9 mouse cellular contexts compared by ENCODE assay signal in genomic region chr13:78426306-78426921, GRCm38 (mm10).
DNase-seq lines count a peak whose midpoint lies in the region; ATAC-seq and TF ChIP-seq lines count a peak whose summit lies in the region.
"Had no signal": no experiment of that assay in that cellular context is flagged by ENCODE, and none has a peak within 500 bp of the region (broad histone marks: within the 10 kb centered on the region; RNA-seq: fewer than 3 reads in every experiment).

No protein-coding gene starts in this region.

- H3K27ac ChIP-seq in kidney, postnatal 0 days = no peak overlapping the region
- peak overlapping the region; percentile 20; the same call in 1 of the 2 replicates for H3K27ac ChIP-seq in embryonic facial prominence, embryonic 12.5 days
- peak overlapping the region; percentile 86 for H3K27ac ChIP-seq in forebrain, embryonic 15.5 days (replicated peaks)
- no peak overlapping the region for H3K27ac ChIP-seq in midbrain, embryonic 11.5 days (ENCODE audit: low read depth, low read length)
- H3K27ac ChIP-seq: liver, embryonic 14.5 days had no signal

- whole genome bisulfite sequencing in kidney, postnatal 0 days = 42% methylated on average over 8 of the region's 8 CpGs
- 17% methylated on average over 8 of the region's 8 CpGs for WGBS in embryonic facial prominence, embryonic 12.5 days
- WGBS in forebrain, embryonic 15.5 days = 24% methylated on average over 8 of the region's 8 CpGs
- WGBS in midbrain, embryonic 11.5 days = 41% methylated on average over 8 of the region's 8 CpGs

- no peak overlapping the region for H3K4me3 ChIP-seq in kidney, postnatal 0 days (replicated peaks; ENCODE audit: low read depth, low read length)
- H3K4me3 ChIP-seq in embryonic facial prominence, embryonic 12.5 days = no peak overlapping the region
- H3K4me3 ChIP-seq in forebrain, embryonic 15.5 days = no peak overlapping the region
- H3K4me3 ChIP-seq in midbrain, embryonic 11.5 days (ENCODE audit: low read depth, low read length) = no peak overlapping the region

- no peak for ATAC-seq in kidney, postnatal 0 days (replicated peaks; ENCODE audit: low FRiP score, low read depth)
- ATAC-seq in embryonic facial prominence, embryonic 12.5 days (ENCODE audit: insufficient number of reproducible peaks, insufficient read depth, low FRiP score, low TSS enrichment) = no peak
- ATAC-seq in forebrain, embryonic 15.5 days (replicated peaks) = no peak
- no peak for ATAC-seq in midbrain, embryonic 11.5 days (ENCODE audit: low FRiP score)

- H3K27me3 ChIP-seq in kidney, postnatal 0 days (ENCODE audit: insufficient read depth, low read length) = no peaks in the 10 kb centered on the region
- no peaks in the 10 kb centered on the region for H3K27me3 ChIP-seq in embryonic facial prominence, embryonic 12.5 days
- H3K27me3 ChIP-seq in forebrain, embryonic 15.5 days = no peaks in the 10 kb centered on the region
- no peaks in the 10 kb centered on the region; the same call in 1 of the 2 replicates for H3K27me3 ChIP-seq in midbrain, embryonic 11.5 days (ENCODE audit: control insufficient read depth, insufficient read depth, low read length)

- H3K9ac ChIP-seq in kidney, postnatal 0 days (ENCODE audit: low read depth, low read length) = no peak overlapping the region
- H3K9ac ChIP-seq in embryonic facial prominence, embryonic 12.5 days = no peak overlapping the region
- 0 out of 2 replicates have a peak overlapping the region, but pooled peaks have one; percentile 20 for H3K9ac ChIP-seq in forebrain, embryonic 15.5 days (replicated peaks)
- H3K9ac ChIP-seq in midbrain, embryonic 11.5 days (ENCODE audit: low read length) = no peak overlapping the region
- H3K9ac ChIP-seq: liver, embryonic 14.5 days had no signal

- TF ChIP-seq CTCF in kidney, postnatal 0 days (IDR thresholded peaks at IDR 0.05; ENCODE audit: low read depth) = no peak

- H3K36me3 ChIP-seq in kidney, postnatal 0 days (ENCODE audit: insufficient read depth, low read length) = no peaks in the 10 kb centered on the region
- H3K36me3 ChIP-seq in embryonic facial prominence, embryonic 12.5 days = no peaks in the 10 kb centered on the region
- no peaks in the 10 kb centered on the region for H3K36me3 ChIP-seq in forebrain, embryonic 15.5 days
- no peaks in the 10 kb centered on the region for H3K36me3 ChIP-seq in midbrain, embryonic 11.5 days (ENCODE audit: control insufficient read depth, insufficient read depth, low read length)

- peak; percentile 34 for DNase-seq in kidney, postnatal 0 days (ENCODE audit: low spot score)
- DNase-seq in kidney, adult 18-20 months = no peak
- DNase-seq in midbrain, embryonic 11.5 days (ENCODE audit: low spot score, missing footprints) = peak; percentile 89
- no peak for DNase-seq in MN1 (ENCODE audit: low spot score)
- DNase-seq in frontal cortex, postnatal 25 days (ENCODE audit: low spot score in 2 of 2) = no peak
- no peak for DNase-seq in thymus, postnatal 36 days

- no peaks in the 10 kb centered on the region; the same call in 1 of the 2 replicates for H3K4me1 ChIP-seq in kidney, postnatal 0 days (replicated peaks; ENCODE audit: insufficient read depth, low read length)
- H3K4me1 ChIP-seq in embryonic facial prominence, embryonic 12.5 days = peaks cover 12% of the 10 kb centered on the region
- peaks cover 23% of the 10 kb centered on the region for H3K4me1 ChIP-seq in forebrain, embryonic 15.5 days
- peaks cover 23% of the 10 kb centered on the region for H3K4me1 ChIP-seq in midbrain, embryonic 11.5 days (ENCODE audit: control insufficient read depth, insufficient read depth, low read length)

- H3K4me2 ChIP-seq in kidney, postnatal 0 days (ENCODE audit: low read length) = no peak overlapping the region
- H3K4me2 ChIP-seq in embryonic facial prominence, embryonic 12.5 days (replicated peaks) = no peak overlapping the region; the same call in 1 of the 2 replicates
- peak overlapping the region; percentile 50; the same call in 1 of the 2 replicates for H3K4me2 ChIP-seq in forebrain, embryonic 15.5 days (replicated peaks)
- H3K4me2 ChIP-seq in midbrain, embryonic 11.5 days = no peak overlapping the region

- no peaks in the 10 kb centered on the region for H3K9me3 ChIP-seq in kidney, postnatal 0 days (replicated peaks; ENCODE audit: low read length)
- H3K9me3 ChIP-seq in embryonic facial prominence, embryonic 12.5 days = no peaks in the 10 kb centered on the region
- H3K9me3 ChIP-seq in forebrain, embryonic 15.5 days = no peaks in the 10 kb centered on the region
- no peaks in the 10 kb centered on the region for H3K9me3 ChIP-seq in midbrain, embryonic 11.5 days (ENCODE audit: control insufficient read depth, low read length)

Comparison
In these comparisons a context has a peak if more than half of its experiments do, and no peak if none do; other contexts are left out.
1. DNase-seq: peak in kidney, postnatal 0 days (single experiment) and midbrain, embryonic 11.5 days (single experiment); none in kidney, adult 18-20 months (single experiment), MN1 (single experiment), frontal cortex, postnatal 25 days (0 of 2) and thymus, postnatal 36 days (0 of 2).
2. H3K27ac ChIP-seq: peak in embryonic facial prominence, embryonic 12.5 days (single experiment) and forebrain, embryonic 15.5 days (single experiment); none in kidney, postnatal 0 days (single experiment) and midbrain, embryonic 11.5 days (single experiment).